Mouse (Mus musculus): ENCODE results near the gene Tcfl5. TPM values are rescaled to one million over a fixed set of nuclear protein-coding genes. Genes with fewer than 3 reads are reported as not detected.

Tcfl5 gene
- polyA plus RNA-seq (2012) = not detected in 2 replicates

DNA sequence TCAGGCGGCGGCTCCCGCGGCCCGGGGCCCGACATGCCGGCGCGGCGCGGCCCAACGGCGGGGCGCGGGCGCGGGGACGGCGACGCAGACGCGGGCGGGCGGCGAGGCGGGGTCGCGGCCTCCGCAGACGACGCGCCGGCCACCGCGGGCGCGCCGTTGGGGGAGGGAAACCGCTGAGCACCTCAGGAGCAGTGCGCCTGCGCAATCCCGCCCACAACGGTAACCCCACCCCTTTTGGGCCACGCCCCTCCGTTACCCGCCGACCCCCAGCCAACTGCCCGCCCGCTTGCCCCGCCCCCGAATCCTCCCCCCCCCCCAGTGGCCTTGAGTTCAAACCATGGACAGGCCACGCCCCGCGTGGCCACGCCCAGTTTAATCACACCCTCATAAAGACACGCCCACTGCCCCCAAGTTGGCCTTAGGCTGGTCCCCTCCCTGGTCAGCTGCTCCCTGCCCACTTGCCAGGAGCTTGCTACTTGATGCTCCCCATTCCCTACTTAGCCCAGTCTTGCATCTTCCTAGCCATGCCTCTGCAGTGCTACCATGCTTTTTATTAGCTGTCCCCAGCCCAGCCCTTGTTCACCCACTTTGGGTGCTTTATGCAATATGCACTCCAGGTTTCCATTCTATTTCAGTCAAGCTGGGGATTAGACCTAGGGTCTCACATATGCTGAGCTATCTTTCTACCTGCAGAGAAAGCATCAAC, at the start of gene Tcfl5:
TSS of gene Tcfl5 (minus strand) at position 154 of the 706 bp plus-strand sequence.

DNA sequence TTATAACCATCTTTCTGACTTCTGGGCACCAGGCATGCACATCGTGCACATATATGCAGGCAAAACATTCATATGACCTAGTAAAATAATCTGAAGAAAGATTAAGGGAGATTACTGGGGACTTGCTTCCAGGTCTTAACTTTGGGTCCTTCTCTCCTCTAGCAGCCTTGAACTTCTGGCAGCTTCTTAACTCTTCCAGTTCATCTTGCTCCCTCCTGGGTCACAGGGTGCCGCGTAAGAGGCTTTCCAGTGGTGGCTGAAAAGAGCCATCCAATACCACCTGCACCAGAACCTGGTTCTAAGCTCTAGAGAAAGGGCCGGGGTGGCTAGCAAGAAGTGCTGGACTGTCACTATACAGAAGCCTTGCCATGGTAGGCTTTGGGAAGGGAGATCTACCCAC, 45.0 kb downstream of the Tcfl5 start, which contains the start of gene Col9a3:
TSS of gene Col9a3 (plus strand) at position 301 of the 400 bp plus-strand sequence.

DNA sequence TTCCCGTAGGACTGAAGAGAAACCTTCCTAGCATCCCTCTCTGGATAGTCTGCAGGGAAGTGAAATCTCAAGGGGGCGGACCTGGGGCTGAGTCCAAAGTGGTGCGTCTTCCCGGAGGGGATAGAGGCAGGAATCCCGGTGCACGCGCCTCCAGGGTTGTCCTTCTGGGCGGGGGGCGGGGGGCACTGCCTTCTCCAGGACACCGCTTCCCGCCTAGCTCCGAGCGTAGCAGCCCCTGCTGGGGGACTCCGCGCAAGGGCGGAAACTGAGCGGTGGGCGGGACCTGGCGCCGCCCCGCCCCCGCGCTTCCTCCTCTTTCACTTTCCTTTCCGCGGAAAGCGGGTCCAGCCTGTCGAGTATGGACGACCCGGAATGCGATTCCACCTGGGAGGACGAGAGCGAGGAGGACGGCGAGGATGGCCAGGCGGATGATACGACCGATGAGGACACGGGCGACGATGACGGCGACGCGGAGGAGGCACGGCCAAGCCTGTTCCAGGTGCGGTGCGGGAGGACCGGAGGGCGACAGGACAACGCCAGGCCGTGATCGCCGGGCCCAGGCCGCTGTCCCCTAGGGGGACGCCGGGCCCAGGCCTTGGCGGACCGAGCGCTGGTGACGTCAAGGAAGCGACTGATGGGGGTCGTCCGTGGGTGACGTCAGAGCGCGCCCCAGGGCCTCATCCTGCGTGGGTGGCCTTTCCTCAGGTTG, 53.2 kb downstream of the Tcfl5 start, which contains the start of gene Ogfr:
TSS of gene Ogfr (plus strand) at position 123 of the 709 bp plus-strand sequence.

GRCm38 (mm10) chr2:180581002-180581401, 61.5 kb downstream of the Tcfl5 start, which contains the start of gene Mrgbp:
Mrgbp (plus strand) TSS chr2:180581304.

Other genes with a start within 250 kb of the Tcfl5 start
- 23.3 and 26.7 TPM in 2 replicates for gene Slco4a1, start 186.5 kb downstream of the Tcfl5 start, polyA plus RNA-seq (2012)
- gene Ntsr1, start 142.7 kb downstream of the Tcfl5 start, polyA plus RNA-seq (2012) = not detected in 2 replicates
- 20.8 and 25.2 TPM in 2 replicates for gene Mrgbp, start 61.4 kb downstream of the Tcfl5 start, polyA plus RNA-seq (2012)
- gene Ogfr, start 53.5 kb downstream of the Tcfl5 start, polyA plus RNA-seq (2012) = 134 and 158 TPM in 2 replicates
- 0.61 and 1.5 TPM in 2 replicates for gene Col9a3, start 44.9 kb downstream of the Tcfl5 start, polyA plus RNA-seq (2012)
- 16.5 and 24.3 TPM in 2 replicates for gene Dido1, start 67.3 kb upstream of the Tcfl5 start, polyA plus RNA-seq (2012)
- gene Gid8, start 67.4 kb upstream of the Tcfl5 start, polyA plus RNA-seq (2012) = 17.7 and 21.8 TPM in 2 replicates
- 28.4 and 28.7 TPM in 2 replicates for gene Slc17a9, start 82.6 kb upstream of the Tcfl5 start, polyA plus RNA-seq (2012)
- gene Bhlhe23, start 134.2 kb upstream of the Tcfl5 start, polyA plus RNA-seq (2012) = not detected in 2 replicates